Mouse (Mus musculus) liver, embryonic 14.5 days (tissue): ENCODE results near the gene Ptafr. TPM values are rescaled to one million over a fixed set of nuclear protein-coding genes. Genes with fewer than 3 reads are reported as not detected.

Experiments used
- ATAC-seq: fragments of 200-750 bp; cut with Nextera tagmentation; 2 replicates; pipeline ENCODE4 v1.8.0; 2017; ENCODE audit warnings: moderate number of reproducible peaks, mild to moderate bottlenecking, moderate library complexity; ENCODE audit not compliant: insufficient read depth
- DNase-seq, 3 experiments: peaks; one replicate each; pipeline ENCODE4 v3.0.0-alpha.2; 2012 to 2013; ENCODE audit warnings: low read depth in 3 of 3, low spot score in 3 of 3
- H3K27ac ChIP-seq: fragments of 300-500 bp; sonication (generic); 2 replicates; pipeline ENCODE4 v1.5.1; 2014; ENCODE audit warnings: moderate library complexity, mild to moderate bottlenecking, control low read depth, inconsistent platforms
- H3K27me3 ChIP-seq: fragments of 300-500 bp; sonication (generic); 2 replicates; pipeline ENCODE4 v1.6.1; 2014; ENCODE audit warnings: mild to moderate bottlenecking, low read length, moderate library complexity; ENCODE audit not compliant: control insufficient read depth, insufficient read depth
- H3K36me3 ChIP-seq: fragments of 300-500 bp; sonication (generic); replicated peaks from 2 replicates; pipeline ENCODE4 v1.6.1; 2014; ENCODE audit warnings: low read depth; ENCODE audit not compliant: control insufficient read depth, insufficient read depth
- H3K4me1 ChIP-seq, 2 experiments: fragments of 200-500 bp in 1 of 2; fragments of 300-500 bp in 1 of 2; sonication (generic) in 1 of 2; replicated peaks; 2 replicates each; pipeline ENCODE4 v1.6.1; 2012 to 2014; ENCODE audit warnings: antibody characterized with exemption in 1 of 2, inconsistent platforms in 1 of 2, low read length in 1 of 2; ENCODE audit not compliant: control insufficient read depth in 2 of 2, insufficient read depth in 2 of 2
- H3K4me2 ChIP-seq: fragments of 300-500 bp; sonication (generic); 2 replicates; pipeline ENCODE4 v1.6.1; 2014; ENCODE audit warnings: low read depth, mild to moderate bottlenecking, control low read depth, moderate library complexity
- H3K4me3 ChIP-seq, 2 experiments: fragments of 200-500 bp in 1 of 2; fragments of 300-500 bp in 1 of 2; sonication (generic) in 1 of 2; 2 replicates each; pipeline ENCODE4 v1.5.1; 2012 to 2014; ENCODE audit warnings: low read depth in 2 of 2, low read length in 2 of 2, mild to moderate bottlenecking in 2 of 2, control low read depth in 1 of 2, inconsistent platforms in 1 of 2, moderate library complexity in 1 of 2; ENCODE audit not compliant: insufficient read depth in 1 of 2
- H3K9ac ChIP-seq: fragments of 300-500 bp; sonication (generic); replicated peaks from 2 replicates; pipeline ENCODE4 v1.6.1; 2014; ENCODE audit warnings: mild to moderate bottlenecking, control low read depth, moderate library complexity
- H3K9me3 ChIP-seq: fragments of 300-500 bp; sonication (generic); 2 replicates; pipeline ENCODE4 v1.6.1; 2016; ENCODE audit warnings: low read length, mixed read lengths; ENCODE audit not compliant: control insufficient read depth
- CTCF ChIP-seq: IDR thresholded peaks from 2 replicates; pipeline ENCODE4 v1.5.1; 2016; ENCODE audit warnings: antibody characterized with exemption, low read depth, control low read depth
- EP300 ChIP-seq: IDR thresholded peaks from 2 replicates; pipeline ENCODE4 v1.6.1; 2016; ENCODE audit warnings: antibody characterized with exemption, low read depth
- WGBS: fragments of 180-500 bp; shearing (Covaris S2); extraction: QIAGEN DNeasy Blood & Tissue Kit; methylation state at CpG from one replicate; pipeline ENCODE4 v1.1.7; 2014; ENCODE audit not compliant: insufficient replicate concordance; 5-methylcytosine and 5-hydroxymethylcytosine counted together
- polyA plus RNA-seq, 2 experiments: library from polyadenylated mRNA; depleted of rRNA in 1 of 2; stranded (reverse) in 1 of 2; unstranded in 1 of 2; fragments of >200 nt; fragmentation: Nextera tagmentation in 1 of 2; extraction: Ambion mirVana in 1 of 2; gene quantifications; 2 replicates each; pipeline versions ENCODE4 v1.2.1 to v1.2.3; 2012 to 2014

Ptafr gene
- polyA plus RNA-seq, 2 experiments, result 0.25 to 0.61 TPM

GRCm38 (mm10) chr4:132530033-132530804 lies 33.6 kb upstream of the Ptafr start:
- Histone ChIP-seq H3K27me3 (no peaks in the 10 kb centered on the region), H3K4me1 (peaks cover 42 to 47% of the 10 kb centered on the region in 2 experiments), H3K27ac (peak overlapping the region; percentile 97), H3K9me3 (no peaks in the 10 kb centered on the region), H3K4me3 (peak overlapping the region; percentile 83 to 98), H3K36me3 (peaks cover 29% of the 10 kb centered on the region), H3K9ac (peak overlapping the region; percentile 97), H3K4me2 (peak overlapping the region; percentile 91)
- DNase-seq, result peak in 2 of 3 experiments; percentile 72 to 77
- ATAC-seq, result peak; percentile 76
- 18% methylated on average over 20 of the region's 20 CpGs for WGBS
- peak; percentile 96 for TF ChIP-seq EP300
- no peak for TF ChIP-seq CTCF

DNA sequence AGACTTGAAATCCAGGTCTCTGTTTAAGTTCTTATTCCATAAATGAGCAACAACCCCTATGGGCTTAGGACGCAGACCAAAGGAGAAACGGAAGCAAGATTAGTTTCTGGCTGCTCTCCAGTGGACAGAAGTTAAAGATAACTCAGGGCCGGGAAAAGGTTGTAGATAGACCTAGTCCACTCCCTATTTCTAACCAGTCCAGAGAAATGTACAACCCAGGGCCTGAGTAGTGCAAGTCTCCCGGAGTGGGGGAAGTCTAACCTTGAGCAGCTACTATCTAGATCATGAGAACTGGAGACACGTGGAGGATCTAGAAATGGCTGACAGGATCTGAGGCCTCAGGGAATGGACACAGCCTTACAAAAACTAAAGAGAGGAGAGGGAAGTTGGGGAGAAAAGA lies 31.4 kb upstream of the Ptafr start:
- ATAC-seq (peak; percentile 29), DNase-seq (no peak)
- peak overlapping the region; percentile 97 for H3K27ac ChIP-seq
- H3K36me3 ChIP-seq, result peaks cover 32% of the 10 kb centered on the region
- WGBS, result under 1% methylated on average over 5 of the region's 5 CpGs
- TF ChIP-seq EP300, result no peak
- TF ChIP-seq CTCF, result no peak
- H3K4me1 ChIP-seq, result peaks cover 45 to 53% of the 10 kb centered on the region in 2 experiments
- H3K27me3 ChIP-seq, result no peaks in the 10 kb centered on the region
- no peaks in the 10 kb centered on the region for H3K9me3 ChIP-seq
- peak overlapping the region; percentile 91 for H3K4me2 ChIP-seq
- H3K9ac ChIP-seq, result peak overlapping the region; percentile 97
- peak overlapping the region; percentile 83 to 98 for H3K4me3 ChIP-seq

DNA sequence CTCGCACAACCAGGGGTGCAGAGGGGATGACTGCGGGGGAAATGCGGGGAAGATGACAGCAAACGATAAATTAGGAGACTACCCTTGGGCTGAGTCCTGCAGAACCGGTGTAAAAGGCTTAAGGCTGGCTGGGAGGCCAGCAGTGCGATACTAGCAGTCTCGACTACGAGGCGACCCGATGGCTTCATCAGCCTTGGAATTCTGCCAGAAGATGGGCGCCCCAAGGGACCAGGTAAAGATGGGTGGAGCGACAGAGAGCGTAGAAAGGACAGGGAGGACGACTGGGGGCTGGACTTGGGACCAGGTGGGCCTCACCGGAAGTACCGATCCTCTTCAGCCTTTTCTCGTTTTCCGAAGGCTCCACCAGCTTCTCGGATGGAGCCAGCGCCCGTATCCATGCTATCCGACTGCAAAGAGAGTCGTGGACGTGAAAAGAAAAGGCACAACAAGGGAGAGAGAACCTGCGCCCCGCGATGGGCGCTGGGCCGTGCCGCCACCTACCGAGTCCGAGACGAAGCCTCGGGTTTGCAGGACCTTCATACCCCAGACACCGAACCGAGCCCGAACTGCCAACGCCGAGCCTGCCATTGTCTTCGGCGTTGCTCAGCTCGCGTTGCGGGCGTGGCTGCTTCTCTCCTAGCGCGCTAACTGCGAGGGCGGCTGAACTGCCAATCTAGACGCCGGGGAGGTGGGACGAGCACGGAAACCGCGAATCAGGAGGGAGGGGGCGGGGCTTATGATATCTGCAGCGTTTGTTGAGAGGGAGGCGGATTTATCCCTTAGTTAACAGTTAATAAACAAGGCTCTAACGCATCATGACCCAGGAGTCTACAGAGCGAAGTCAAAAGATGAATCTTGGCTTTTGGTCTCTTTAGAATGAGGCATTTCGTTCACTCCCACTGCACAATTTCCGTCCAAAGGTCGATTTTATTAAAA lies 30.6 kb upstream of the Ptafr start, which contains the start of gene Atpif1:
Gene Atpif1, minus strand, starts transcription at position 679 of the 936 bp plus-strand sequence.
- H3K27me3 ChIP-seq, result no peaks in the 10 kb centered on the region
- H3K27ac ChIP-seq, result peak within 1 kb of the TSS; percentile 97
- H3K4me3 ChIP-seq, result peak within 1 kb of the TSS; percentile 83 to 98
- H3K4me2 ChIP-seq, result peak within 1 kb of the TSS; percentile 91
- peaks cover 45 to 49% of the 10 kb centered on the region in 2 experiments for H3K4me1 ChIP-seq
- TF ChIP-seq CTCF, result 0 out of 2 replicates have a peak, but pooled peaks have one; percentile 4
- TF ChIP-seq EP300, result peak; percentile 52
- under 1% methylated on average over 63 of the region's 63 CpGs for WGBS
- no peaks in the 10 kb centered on the region for H3K9me3 ChIP-seq
- peaks cover 37% of the 10 kb centered on the region for H3K36me3 ChIP-seq
- peak; percentile 95 to 97 (median 97) for DNase-seq
- H3K9ac ChIP-seq, result peak within 1 kb of the TSS; percentile 97
- ATAC-seq, result peak; percentile 71

DNA sequence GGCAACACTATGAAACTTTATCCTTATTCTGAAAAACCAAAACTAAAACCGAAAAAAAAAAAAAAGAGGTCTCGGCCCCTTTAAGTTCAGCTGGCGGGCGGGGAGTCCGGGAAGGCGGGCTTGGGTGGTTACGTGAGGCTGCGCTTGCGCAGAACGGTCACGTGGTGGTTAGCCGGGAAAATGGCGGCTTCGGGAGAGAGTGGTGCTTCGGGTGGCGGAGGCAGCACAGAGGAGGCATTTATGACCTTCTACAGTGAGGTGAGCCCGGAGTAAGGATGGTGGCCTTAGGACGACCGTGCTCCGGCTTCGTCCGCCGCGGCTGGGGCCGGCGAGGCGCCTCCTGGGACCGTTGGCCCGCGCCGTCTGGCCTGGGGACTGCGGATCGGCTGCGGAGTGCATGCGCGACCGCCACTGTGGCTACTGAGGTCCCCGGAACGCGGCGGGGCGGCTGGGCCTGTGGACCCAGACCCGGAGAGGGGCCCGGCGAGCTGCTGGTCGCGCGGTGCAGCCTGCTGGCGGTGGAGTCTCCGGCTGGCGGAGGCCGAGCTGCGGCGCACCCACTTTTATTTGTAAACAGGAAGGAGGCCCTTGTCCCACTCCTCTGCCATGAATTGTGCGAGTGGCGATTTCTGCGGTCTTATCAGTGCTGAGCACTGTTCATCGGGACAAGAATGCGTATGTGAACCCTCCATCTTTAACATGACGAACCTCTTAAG lies 28.3 kb upstream of the Ptafr start, which contains the start of gene Dnajc8:
Gene Dnajc8, plus strand, starts transcription at position 145 of the 716 bp plus-strand sequence.
- no peak for TF ChIP-seq CTCF
- TF ChIP-seq EP300, result 0 out of 2 replicates have a peak, but pooled peaks have one; percentile 40
- Histone ChIP-seq H3K27ac (peak within 1 kb of the TSS; percentile 96), H3K9me3 (no peaks in the 10 kb centered on the region), H3K36me3 (peaks cover 41% of the 10 kb centered on the region), H3K4me2 (peak within 1 kb of the TSS; percentile 91), H3K27me3 (no peaks in the 10 kb centered on the region), H3K4me3 (peak within 1 kb of the TSS; percentile 97 to 98), H3K4me1 (peaks cover 30 to 33% of the 10 kb centered on the region in 2 experiments), H3K9ac (peak within 1 kb of the TSS; percentile 95)
- DNase-seq (peak; percentile 91 to 92 (median 92)), ATAC-seq (peak; percentile 59)
- under 1% methylated on average over 60 of the region's 60 CpGs for WGBS
